Comparison of ENCODE assay signal across 27 mouse cellular contexts in the genomic region with DNA sequence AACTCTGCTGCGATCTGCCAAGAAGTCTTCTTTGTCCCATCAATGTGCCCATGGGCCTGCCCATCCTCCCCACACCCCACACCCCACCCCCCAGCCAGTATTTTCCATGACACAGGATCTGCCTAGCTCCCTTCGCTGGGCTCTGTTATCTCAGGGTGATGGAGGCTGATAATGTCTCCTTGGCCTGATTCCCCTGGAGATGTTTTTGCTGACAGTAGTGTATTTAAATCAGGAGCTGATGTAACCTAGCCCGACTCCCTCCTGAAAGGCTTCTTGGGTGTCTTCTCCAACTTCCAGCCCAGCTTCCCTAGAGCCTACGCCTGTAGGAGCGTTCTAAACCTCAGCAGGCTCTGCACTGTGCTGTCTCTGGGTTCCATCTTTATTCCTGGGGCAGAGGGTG. TPM values are rescaled to one million over a fixed set of nuclear protein-coding genes. Genes with fewer than 3 reads are reported as not detected.
DNase-seq lines count a peak whose midpoint lies in the region; ATAC-seq and TF ChIP-seq lines count a peak whose summit lies in the region.
"Had no signal": no experiment of that assay in that cellular context is flagged by ENCODE, and none has a peak within 500 bp of the region (broad histone marks: within the 10 kb centered on the region; RNA-seq: fewer than 3 reads in every experiment).

No protein-coding gene starts in this region.

- 0 out of 2 replicates have a peak overlapping the region, but pooled peaks have one; percentile 31 for H3K27ac ChIP-seq in ES-Bruce4 (ENCODE audit: insufficient read depth, low read length)
- no peak overlapping the region for H3K27ac ChIP-seq in midbrain, postnatal 0 days (ENCODE audit: low read depth, low read length)
- H3K27ac ChIP-seq: embryonic facial prominence, embryonic 10.5 days; embryonic facial prominence, embryonic 12.5 days; forebrain, embryonic 13.5 days; forebrain, embryonic 15.5 days had no signal

- no peak for TF ChIP-seq EP300 in ES-Bruce4 (IDR thresholded peaks at IDR 0.05; ENCODE audit: insufficient read depth, low read depth, low read length)

- no peak overlapping the region for H3K9ac ChIP-seq in ES-Bruce4 (ENCODE audit: low read depth, poor library complexity, severe bottlenecking)
- H3K9ac ChIP-seq in midbrain, postnatal 0 days (replicated peaks; ENCODE audit: low read length, poor library complexity, severe bottlenecking), result no peak overlapping the region
- H3K9ac ChIP-seq: embryonic facial prominence, embryonic 12.5 days; forebrain, embryonic 13.5 days; forebrain, embryonic 15.5 days had no signal

- no peak for TF ChIP-seq CTCF in ES-Bruce4 (IDR thresholded peaks at IDR 0.05; ENCODE audit: low read depth, low read length)
- no peak for TF ChIP-seq CTCF in midbrain, postnatal 0 days (IDR thresholded peaks at IDR 0.05)

- no peaks in the 10 kb centered on the region for H3K27me3 ChIP-seq in ES-Bruce4 (ENCODE audit: control insufficient read depth, insufficient read depth, low read length, poor library complexity, severe bottlenecking)
- no peaks in the 10 kb centered on the region for H3K27me3 ChIP-seq in midbrain, postnatal 0 days (ENCODE audit: insufficient read depth, low read length)
- H3K27me3 ChIP-seq: forebrain, embryonic 13.5 days; forebrain, embryonic 15.5 days had no signal

- peaks cover 5% of the 10 kb centered on the region for H3K4me1 ChIP-seq in ES-Bruce4 (ENCODE audit: control insufficient read depth, insufficient read depth, low read length)
- no peaks in the 10 kb centered on the region for H3K4me1 ChIP-seq in midbrain, postnatal 0 days (ENCODE audit: insufficient read depth, low read length)
- H3K4me1 ChIP-seq: embryonic facial prominence, embryonic 12.5 days; forebrain, embryonic 13.5 days; forebrain, embryonic 15.5 days had no signal

- no peak overlapping the region for H3K4me3 ChIP-seq in ES-Bruce4 (ENCODE audit: low read depth, low read length)
- H3K4me3 ChIP-seq in midbrain, postnatal 0 days (ENCODE audit: low read depth, low read length), result no peak overlapping the region
- H3K4me3 ChIP-seq: embryonic facial prominence, embryonic 10.5 days; embryonic facial prominence, embryonic 12.5 days; forebrain, embryonic 13.5 days; forebrain, embryonic 15.5 days had no signal

- WGBS in midbrain, postnatal 0 days, result 74% methylated on average over 5 of the region's 5 CpGs

- H3K36me3 ChIP-seq in ES-Bruce4 (ENCODE audit: control insufficient read depth, insufficient read depth, low read length, poor library complexity, severe bottlenecking), result no peaks in the 10 kb centered on the region
- H3K36me3 ChIP-seq in midbrain, postnatal 0 days (ENCODE audit: insufficient read depth, low read length), result no peaks in the 10 kb centered on the region
- H3K36me3 ChIP-seq: embryonic facial prominence, embryonic 10.5 days; embryonic facial prominence, embryonic 12.5 days; forebrain, embryonic 15.5 days had no signal

- DNase-seq in gastrocnemius, adult 18-20 months (ENCODE audit: low spot score), result peak; percentile 70
- DNase-seq in gastrocnemius, postnatal 36 days, result no peak
- peak; percentile 51 for DNase-seq in gastrocnemius, postnatal 25 days
- no peak for DNase-seq in gastrocnemius, postnatal 14 days
- peak; percentile 81 for DNase-seq in skeletal muscle tissue, adult 2 months (ENCODE audit: low read depth, low spot score)
- no peak for DNase-seq in midbrain, postnatal 0 days (ENCODE audit: low spot score)
- DNase-seq: adrenal gland, adult 8-10 months; adrenal gland, postnatal 14 days; adrenal gland, postnatal 36 days; B cell, adult 2 months; cerebellum, adult 11-12 months; cerebellum, adult 2 months; cerebellum, adult 9-10 months; cerebellum, postnatal 10 days; cerebellum, postnatal 25 days had no signal

- intact Hi-C loops in gastrocnemius, postnatal 36 days (cut with DNase I), result no loop called here
- intact Hi-C loops in gastrocnemius, postnatal 14 days (cut with DNase I; ENCODE audit: low total_unique reads), result no loop called here

- H3K9me3 ChIP-seq in ES-Bruce4 (replicated peaks; ENCODE audit: control insufficient read depth, insufficient read depth, low read length, poor library complexity, severe bottlenecking), result no peaks in the 10 kb centered on the region
- no peaks in the 10 kb centered on the region for H3K9me3 ChIP-seq in midbrain, postnatal 0 days (ENCODE audit: low read length)
- H3K9me3 ChIP-seq: embryonic facial prominence, embryonic 10.5 days; embryonic facial prominence, embryonic 12.5 days; forebrain, embryonic 13.5 days; forebrain, embryonic 15.5 days had no signal

- no peak overlapping the region for H3K4me2 ChIP-seq in midbrain, postnatal 0 days (ENCODE audit: low read depth, low read length, poor library complexity, severe bottlenecking)
- H3K4me2 ChIP-seq: embryonic facial prominence, embryonic 12.5 days; forebrain, embryonic 13.5 days; forebrain, embryonic 15.5 days had no signal

- ATAC-seq in midbrain, postnatal 0 days (ENCODE audit: low FRiP score), result no peak
- ATAC-seq: activated CD4-positive, CD25-positive, alpha-beta regulatory T cell, adult 4 months; CD4-positive, CD25-positive, alpha-beta regulatory T cell, adult 4 months; forebrain, embryonic 13.5 days; forebrain, embryonic 15.5 days; Patski had no signal

- no peak for TF ChIP-seq POLR2A in ES-Bruce4 (IDR thresholded peaks at IDR 0.05; ENCODE audit: insufficient read depth, low read length)

RNA-seq across cellular contexts. Expression of a gene that starts 6.3 kb away (rescaled TPM):
- total RNA-seq in gastrocnemius, adult 18-20 months (2021), result under 1 TPM in 1 of 2 experiments, not detected in 1; 0.14 TPM
- under 1 TPM; 0.17 to 0.20 TPM for total RNA-seq in gastrocnemius, postnatal 36 days (2021)
- under 1 TPM in 1 of 2 experiments, not detected in 1; 0.23 TPM for total RNA-seq in gastrocnemius, postnatal 25 days (2021)
- total RNA-seq in gastrocnemius, postnatal 14 days (2021), result not detected
- 1.7 and 2.0 TPM in 2 replicates for polyA plus RNA-seq in ES-Bruce4 (2011; ENCODE audit: insufficient read depth, insufficient read length, low read depth, missing spikeins)
- 0.33 and 1.0 TPM in 2 replicates for total RNA-seq in midbrain, postnatal 0 days (2014; rRNA removed)
- polyA plus RNA-seq in midbrain, postnatal 0 days (2015; fragmentation: Nextera tagmentation; extraction: Ambion mirVana), result 0.22 and 0.23 TPM in 2 replicates
- total RNA-seq: adrenal gland, adult 18-20 months; adrenal gland, adult 8-10 months; adrenal gland, postnatal 14 days; adrenal gland, postnatal 36 days; CH12.LX; MEL had no signal
- polyA plus RNA-seq: activated CD4-positive, CD25-positive, alpha-beta regulatory T cell, adult 4 months; CD4-positive, CD25-positive, alpha-beta regulatory T cell, adult 4 months; forebrain, embryonic 11.5 days; forebrain, embryonic 13.5 days; forebrain, embryonic 15.5 days; Patski had no signal

RNA-seq across cellular contexts. Expression of a gene that starts 13.9 kb away (rescaled TPM):
- total RNA-seq in gastrocnemius, adult 18-20 months (2021), result 1 to 10 TPM; 4.8 to 5.5 TPM
- total RNA-seq in gastrocnemius, postnatal 36 days (2021), result 1 to 10 TPM; 4.0 to 4.8 TPM
- total RNA-seq in gastrocnemius, postnatal 25 days (2021), result 1 to 10 TPM; 3.4 to 4.0 TPM
- 1 to 10 TPM; 3.5 to 3.6 TPM for total RNA-seq in gastrocnemius, postnatal 14 days (2021)
- polyA plus RNA-seq in ES-Bruce4 (2011; ENCODE audit: insufficient read depth, insufficient read length, low read depth, missing spikeins), result 7.3 and 7.5 TPM in 2 replicates
- total RNA-seq in midbrain, postnatal 0 days (2014; rRNA removed), result 20.1 and 22.5 TPM in 2 replicates
- polyA plus RNA-seq in midbrain, postnatal 0 days (2015; fragmentation: Nextera tagmentation; extraction: Ambion mirVana), result 9.6 and 10.2 TPM in 2 replicates

RNA-seq across cellular contexts. Expression of a gene that starts 16.6 kb away (rescaled TPM):
- 10 to 100 TPM; 11.4 to 11.8 TPM for total RNA-seq in gastrocnemius, adult 18-20 months (2021)
- 10 to 100 TPM; 12.6 to 26.2 TPM for total RNA-seq in gastrocnemius, postnatal 36 days (2021)
- 10 to 100 TPM in 1 of 2 experiments, 1 to 10 TPM in 1; 8.6 to 12.6 TPM for total RNA-seq in gastrocnemius, postnatal 25 days (2021)
- total RNA-seq in gastrocnemius, postnatal 14 days (2021), result 1 to 10 TPM; 1.6 to 4.4 TPM
- polyA plus RNA-seq in ES-Bruce4 (2011; ENCODE audit: insufficient read depth, insufficient read length, low read depth, missing spikeins), result not detected in 2 replicates
- total RNA-seq in midbrain, postnatal 0 days (2014; rRNA removed), result 0.61 and 1.6 TPM in 2 replicates
- polyA plus RNA-seq in midbrain, postnatal 0 days (2015; fragmentation: Nextera tagmentation; extraction: Ambion mirVana), result 0.27 and 0.28 TPM in 2 replicates
- total RNA-seq: CH12.LX, MEL had no signal
- polyA plus RNA-seq: activated CD4-positive, CD25-positive, alpha-beta regulatory T cell, adult 4 months; CD4-positive, CD25-positive, alpha-beta regulatory T cell, adult 4 months had no signal

RNA-seq across cellular contexts. Expression of a gene that starts 43.9 kb away (rescaled TPM):
- total RNA-seq in gastrocnemius, adult 18-20 months (2021), result not detected
- total RNA-seq in gastrocnemius, postnatal 36 days (2021), result not detected
- not detected for total RNA-seq in gastrocnemius, postnatal 25 days (2021)
- not detected for total RNA-seq in gastrocnemius, postnatal 14 days (2021)
- polyA plus RNA-seq in ES-Bruce4 (2011; ENCODE audit: insufficient read depth, insufficient read length, low read depth, missing spikeins), result 0.28 TPM in 1 of 2 replicates, not detected in the other
- total RNA-seq in midbrain, postnatal 0 days (2014; rRNA removed), result 0.47 and 1.1 TPM in 2 replicates
- polyA plus RNA-seq in midbrain, postnatal 0 days (2015; fragmentation: Nextera tagmentation; extraction: Ambion mirVana), result 0.51 and 0.60 TPM in 2 replicates
- total RNA-seq: adrenal gland, adult 18-20 months; adrenal gland, adult 8-10 months; adrenal gland, postnatal 14 days had no signal
- polyA plus RNA-seq: activated CD4-positive, CD25-positive, alpha-beta regulatory T cell, adult 4 months; CD4-positive, CD25-positive, alpha-beta regulatory T cell, adult 4 months; forebrain, embryonic 11.5 days had no signal

RNA-seq across cellular contexts. Expression of a gene that starts 43.9 kb away (rescaled TPM):
- total RNA-seq in gastrocnemius, adult 18-20 months (2021), result 10 to 100 TPM; 13.4 to 16.3 TPM
- total RNA-seq in gastrocnemius, postnatal 36 days (2021), result 10 to 100 TPM; 14.0 to 14.9 TPM
- total RNA-seq in gastrocnemius, postnatal 25 days (2021), result 10 to 100 TPM; 11.2 to 13.3 TPM
- total RNA-seq in gastrocnemius, postnatal 14 days (2021), result 10 to 100 TPM; 12.6 to 13.7 TPM
- 19.2 and 20.6 TPM in 2 replicates for polyA plus RNA-seq in ES-Bruce4 (2011; ENCODE audit: insufficient read depth, insufficient read length, low read depth, missing spikeins)
- total RNA-seq in midbrain, postnatal 0 days (2014; rRNA removed), result 164 and 176 TPM in 2 replicates
- 164 and 174 TPM in 2 replicates for polyA plus RNA-seq in midbrain, postnatal 0 days (2015; fragmentation: Nextera tagmentation; extraction: Ambion mirVana)

Comparison
In these comparisons a context has a peak if more than half of its experiments do, and no peak if none do; other contexts are left out.
1. DNase-seq: peak in gastrocnemius, adult 18-20 months (single experiment), gastrocnemius, postnatal 25 days (single experiment) and skeletal muscle tissue, adult 2 months (single experiment); none in gastrocnemius, postnatal 36 days (0 of 2), gastrocnemius, postnatal 14 days (single experiment) and midbrain, postnatal 0 days (single experiment).